Mouse (Mus musculus): ENCODE results near the gene H60b.
"Not testable (repeated sequence)": the region's sequence is repeated elsewhere in the genome, so short reads cannot be mapped to it uniquely, and the experiment has no call there.

The H60b gene

GRCm38 (mm10) chr10:22273684-22274305, 115.4 kb downstream of the H60b start:
- DNase-seq (ENCODE audit: low read depth, low spot score) = no peak

GRCm38 (mm10) chr10:22274445-22275057, 116.2 kb downstream of the H60b start:
- no peak for DNase-seq (ENCODE audit: low read depth, low spot score)

GRCm38 (mm10) chr10:22278468-22278867, 120.1 kb downstream of the H60b start:
- DNase-seq (ENCODE audit: low read depth, low spot score) = not testable (repeated sequence)

GRCm38 (mm10) chr10:22282816-22283215, 124.4 kb downstream of the H60b start:
- DNase-seq (ENCODE audit: low read depth, low spot score) = no peak

- DNase-seq (ENCODE audit: low read depth, low spot score) = no peak
Measured at GRCm38 (mm10) chr10:22295676-22296075, 137.3 kb downstream of the H60b start.

GRCm38 (mm10) chr10:22297033-22297762, 138.8 kb downstream of the H60b start:
- DNase-seq (ENCODE audit: low read depth, low spot score) = no peak

- DNase-seq (ENCODE audit: low read depth, low spot score) = no peak
Measured at GRCm38 (mm10) chr10:22297766-22298461, 139.5 kb downstream of the H60b start.

- no peak for DNase-seq (ENCODE audit: low read depth, low spot score)
Measured at GRCm38 (mm10) chr10:22299324-22299723, 140.9 kb downstream of the H60b start.

- no peak for DNase-seq (ENCODE audit: low read depth, low spot score)
Measured at GRCm38 (mm10) chr10:22301641-22302040, 143.3 kb downstream of the H60b start.

GRCm38 (mm10) chr10:22302344-22303057, 144.1 kb downstream of the H60b start:
- no peak for DNase-seq (ENCODE audit: low read depth, low spot score)

GRCm38 (mm10) chr10:22303736-22304135, 145.3 kb downstream of the H60b start:
- no peak for DNase-seq (ENCODE audit: low read depth, low spot score)

- no peak for DNase-seq (ENCODE audit: low read depth, low spot score)
Measured at GRCm38 (mm10) chr10:22305801-22306200, 147.4 kb downstream of the H60b start.

- DNase-seq (ENCODE audit: low read depth, low spot score) = no peak
Measured at GRCm38 (mm10) chr10:22306452-22306851, 148.1 kb downstream of the H60b start.

GRCm38 (mm10) chr10:22308221-22308620, 149.8 kb downstream of the H60b start:
- DNase-seq (ENCODE audit: low read depth, low spot score) = no peak

GRCm38 (mm10) chr10:22322858-22323257, 164.5 kb downstream of the H60b start:
- DNase-seq (ENCODE audit: low read depth, low spot score) = peak; percentile 64

Data from telencephalon, adult 2 months (tissue).